Mouse (Mus musculus) heart, adult 2 months (tissue): ENCODE measurements around the gene Folr2. TPM values are rescaled to one million over a fixed set of nuclear protein-coding genes. Genes with fewer than 3 reads are reported as not detected.

ENCODE experiments used
- DNase-seq, 2 experiments: peaks; one replicate each; pipeline ENCODE4 v3.0.0; 2021
- H3K27ac ChIP-seq: fragments of 200-600 bp; 2 replicates; pipeline ENCODE4 v1.8.1; 2022
- H3K27me3 ChIP-seq: fragments of 200-500 bp; 2 replicates; pipeline ENCODE4 v1.6.1; 2012; ENCODE audit warnings: mild to moderate bottlenecking, low read length, inconsistent platforms, mixed read lengths; ENCODE audit not compliant: control insufficient read depth, insufficient read depth
- H3K36me3 ChIP-seq: fragments of 200-500 bp; 2 replicates; pipeline ENCODE4 v1.6.1; 2012; ENCODE audit warnings: low read length, inconsistent platforms; ENCODE audit not compliant: control insufficient read depth, insufficient read depth
- H3K4me1 ChIP-seq: fragments of 200-500 bp; 2 replicates; pipeline ENCODE4 v1.6.1; 2011; ENCODE audit warnings: low read length; ENCODE audit not compliant: control insufficient read depth, insufficient read depth
- H3K4me3 ChIP-seq: fragments of 200-600 bp; 2 replicates; pipeline ENCODE4 v1.8.1; 2022
- H3K79me2 ChIP-seq: fragments of 200-500 bp; replicated peaks from 2 replicates; pipeline ENCODE4 v1.6.1; 2012; ENCODE audit warnings: mild to moderate bottlenecking, inconsistent platforms, low read length, moderate library complexity, mixed read lengths; ENCODE audit not compliant: control insufficient read depth, insufficient read depth
- H3K9ac ChIP-seq: fragments of 200-500 bp; 2 replicates; pipeline ENCODE4 v1.6.1; 2012; ENCODE audit warnings: low read depth, mild to moderate bottlenecking, control low read depth, inconsistent platforms, low read length, mixed read lengths
- CTCF ChIP-seq: fragments of 200-600 bp; IDR thresholded peaks from 2 replicates; pipeline ENCODE4 v1.8.1; 2022; ENCODE audit warnings: antibody characterized with exemption, mild to moderate bottlenecking, moderate library complexity
- EP300 ChIP-seq: fragments of 200-500 bp; IDR thresholded peaks from 2 replicates; pipeline ENCODE4 v1.6.1; 2011; ENCODE audit warnings: low read depth, low read length, control low read depth; ENCODE audit not compliant: insufficient read depth
- POLR2A ChIP-seq: fragments of 200-500 bp; IDR thresholded peaks from 2 replicates; pipeline ENCODE4 v1.6.1; 2011; ENCODE audit warnings: mild to moderate bottlenecking, low read depth, low read length, control low read depth; ENCODE audit not compliant: insufficient read depth
- WGBS: fragments of 180-500 bp; shearing (Covaris S2); methylation state at CpG from one replicate; pipeline ENCODE4 v1.1.7; 2018; 5-methylcytosine and 5-hydroxymethylcytosine counted together
- intact Hi-C: fragments of 180-260 bp; cut with DNase I; formaldehyde crosslinking; loops from one replicate; pipeline ENCODE4 v1.15.1; 2025
- polyA plus RNA-seq: library from polyadenylated mRNA; depleted of rRNA; stranded (reverse); fragments of >200 nt; gene quantifications from 2 replicates; pipeline ENCODE4 v1.2.3, GENCODE M21; 2012
- total RNA-seq, 2 experiments: library from RNA; stranded (reverse); gene quantifications; 2 replicates each; pipeline ENCODE4 v1.2.3; 2021

Folr2 gene
- total and polyA plus RNA-seq, 3 experiments = 5.2 to 23.1 (median 6.0) TPM

DNA sequence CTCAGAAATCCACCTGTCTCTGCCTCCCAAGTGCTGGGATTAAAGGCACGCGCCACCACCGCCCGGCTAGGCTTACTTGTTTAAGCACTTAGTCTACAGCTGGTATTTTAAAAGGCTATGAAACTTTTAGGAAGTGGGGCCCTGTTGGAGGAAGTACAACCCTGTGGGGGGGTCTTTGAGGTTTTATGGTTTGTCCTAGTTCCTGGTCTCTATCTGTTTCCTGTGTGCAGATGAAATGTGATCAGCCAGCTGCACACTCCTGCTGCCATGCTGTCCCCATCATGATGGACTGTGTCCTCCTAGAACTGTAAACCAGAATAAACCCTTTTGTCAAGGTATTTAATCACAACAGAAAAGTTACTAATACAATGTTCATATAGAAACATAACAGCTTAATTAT is 27.2 kb upstream of the Folr2 start:
- 93% methylated on average over 4 of the region's 4 CpGs for WGBS
- TF ChIP-seq CTCF (no peak), POLR2A (no peak), EP300 (no peak)
- Histone ChIP-seq H3K4me1 (no peaks in the 10 kb centered on the region), H3K27me3 (no peaks in the 10 kb centered on the region), H3K36me3 (no peaks in the 10 kb centered on the region), H3K27ac (no peak overlapping the region), H3K79me2 (no peaks in the 10 kb centered on the region), H3K4me3 (no peak overlapping the region), H3K9ac (no peak overlapping the region)
- intact Hi-C loops = no loop called here
- DNase-seq = no peak

DNA sequence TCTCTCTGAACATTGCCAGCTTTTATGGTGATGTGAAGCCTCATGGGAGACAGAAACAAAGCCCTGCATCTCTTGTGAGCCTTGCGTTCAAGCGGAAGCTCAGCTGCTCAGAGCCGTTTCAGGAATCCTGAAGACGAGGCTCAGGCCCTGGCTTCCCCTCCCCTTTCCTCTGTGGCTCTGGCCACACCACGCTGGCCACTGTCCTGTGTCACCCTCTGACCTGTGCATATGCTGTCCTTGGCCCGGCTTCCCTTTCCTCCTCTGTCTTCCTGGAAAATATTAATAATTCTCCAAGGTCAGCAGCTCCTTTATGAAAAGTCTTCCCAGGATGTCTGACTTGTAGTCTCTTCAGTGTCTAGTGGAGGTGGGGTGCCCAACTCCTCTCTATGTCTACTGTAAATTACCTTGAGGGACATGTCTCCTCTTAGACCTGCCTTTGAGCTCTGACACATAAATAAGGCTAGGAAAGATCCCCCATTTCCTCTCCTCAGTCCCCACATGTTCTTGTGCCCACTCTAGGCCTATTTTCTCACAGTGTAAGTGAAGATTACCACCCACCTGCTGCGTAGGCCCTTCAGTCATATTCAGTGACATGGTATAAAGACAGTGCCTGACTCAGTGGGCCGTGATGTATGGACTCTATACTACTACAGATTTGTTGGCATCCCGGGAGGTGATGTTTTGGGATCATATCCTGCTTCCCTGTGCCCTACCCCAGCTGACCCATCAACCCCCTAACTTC is 25.6 kb upstream of the Folr2 start:
- no peaks in the 10 kb centered on the region for H3K79me2 ChIP-seq
- no peak overlapping the region for H3K9ac ChIP-seq
- no peaks in the 10 kb centered on the region for H3K27me3 ChIP-seq
- 49% methylated on average over 9 of the region's 9 CpGs for WGBS
- TF ChIP-seq EP300 (no peak), POLR2A (no peak), CTCF (no peak)
- no peak overlapping the region for H3K4me3 ChIP-seq
- no peak overlapping the region for H3K27ac ChIP-seq
- no peaks in the 10 kb centered on the region for H3K4me1 ChIP-seq
- intact Hi-C loops = no loop called here
- DNase-seq = no peak
- H3K36me3 ChIP-seq = no peaks in the 10 kb centered on the region

DNA sequence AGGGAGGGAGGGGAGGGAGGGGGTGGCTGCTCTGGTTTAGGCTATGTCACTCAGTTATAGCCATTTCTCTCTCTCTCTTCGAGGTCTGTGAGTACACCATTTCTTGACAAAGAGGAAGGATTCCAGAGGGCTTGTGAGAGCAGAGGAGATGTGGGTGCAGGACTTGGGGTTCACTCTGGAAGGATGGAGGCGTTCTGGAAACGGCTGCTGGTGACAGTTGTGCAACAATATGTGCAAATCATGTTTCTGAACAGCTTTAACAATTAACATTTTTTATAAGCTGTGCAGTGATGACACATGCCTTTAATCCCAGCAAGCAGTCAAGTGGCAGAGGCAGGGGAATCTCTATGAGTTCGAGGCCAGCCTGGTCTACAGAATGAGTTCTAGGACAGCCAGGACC is 23.9 kb upstream of the Folr2 start:
- Histone ChIP-seq H3K4me1 (no peaks in the 10 kb centered on the region), H3K36me3 (no peaks in the 10 kb centered on the region), H3K27me3 (no peaks in the 10 kb centered on the region), H3K27ac (no peak overlapping the region), H3K4me3 (no peak overlapping the region), H3K79me2 (no peaks in the 10 kb centered on the region), H3K9ac (no peak overlapping the region)
- no peak for TF ChIP-seq EP300
- TF ChIP-seq CTCF = no peak
- TF ChIP-seq POLR2A = no peak
- intact Hi-C loops = no loop called here
- 77% methylated on average over 4 of the region's 4 CpGs for WGBS
- DNase-seq = no peak

DNA sequence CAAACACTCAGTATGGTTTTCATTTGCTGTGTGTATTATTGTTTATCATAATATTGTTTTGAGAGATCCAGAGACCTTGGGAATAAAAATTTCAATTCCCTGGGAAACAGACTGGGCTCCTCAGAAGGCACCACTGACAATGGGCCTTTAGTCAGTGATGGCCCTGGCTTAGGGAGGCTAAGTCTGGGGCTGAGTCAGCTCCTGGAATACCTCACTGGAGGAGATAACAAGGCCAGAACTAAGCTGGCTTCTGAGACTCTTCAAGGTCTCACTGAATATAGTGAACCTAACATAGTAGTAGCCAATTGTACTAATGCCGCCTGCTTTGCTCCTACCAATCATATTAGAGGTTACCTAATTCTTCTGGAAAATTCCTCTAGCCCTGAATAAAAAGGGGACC is 19.0 kb upstream of the Folr2 start:
- intact Hi-C loops = no loop called here
- 100% methylated on average over 1 of the region's 1 CpGs for WGBS
- no peak for TF ChIP-seq CTCF
- no peak for TF ChIP-seq POLR2A
- TF ChIP-seq EP300 = no peak

DNA sequence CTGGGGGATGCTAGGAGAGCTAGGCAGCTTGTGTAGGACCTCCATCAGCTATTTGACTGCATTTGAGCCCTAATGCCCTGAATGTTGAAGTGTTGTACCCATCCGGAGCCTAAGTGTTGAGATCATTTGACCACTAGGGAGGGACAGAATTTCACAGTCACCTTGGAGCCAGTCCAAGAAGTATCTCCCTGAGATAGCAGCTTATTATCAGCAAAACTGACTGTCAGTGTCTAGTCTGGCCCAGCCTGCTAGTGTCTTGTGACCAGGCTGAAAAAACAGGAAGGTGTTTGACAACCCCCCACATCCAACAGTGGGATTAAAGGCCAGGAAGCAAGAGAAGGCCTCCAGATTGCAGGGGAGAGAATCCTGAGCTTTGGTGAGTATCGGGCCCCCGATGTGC is 14.3 kb upstream of the Folr2 start:
- Histone ChIP-seq H3K9ac (no peak overlapping the region), H3K27me3 (no peaks in the 10 kb centered on the region), H3K4me3 (no peak overlapping the region), H3K36me3 (no peaks in the 10 kb centered on the region), H3K79me2 (no peaks in the 10 kb centered on the region), H3K4me1 (peaks cover 5% of the 10 kb centered on the region), H3K27ac (no peak overlapping the region)
- TF ChIP-seq EP300 (no peak), POLR2A (no peak), CTCF (no peak)
- DNase-seq = no peak
- 25% methylated on average over 3 of the region's 3 CpGs for WGBS
- intact Hi-C loops = no loop called here

More for the DNA sequence above, 19.0 kb upstream of the Folr2 start:
- Histone ChIP-seq H3K79me2 (no peaks in the 10 kb centered on the region), H3K4me1 (peaks cover 3% of the 10 kb centered on the region; the same call in 1 of the 2 replicates), H3K27ac (no peak overlapping the region), H3K27me3 (no peaks in the 10 kb centered on the region), H3K4me3 (no peak overlapping the region), H3K36me3 (no peaks in the 10 kb centered on the region), H3K9ac (no peak overlapping the region)
- DNase-seq = no peak

DNA sequence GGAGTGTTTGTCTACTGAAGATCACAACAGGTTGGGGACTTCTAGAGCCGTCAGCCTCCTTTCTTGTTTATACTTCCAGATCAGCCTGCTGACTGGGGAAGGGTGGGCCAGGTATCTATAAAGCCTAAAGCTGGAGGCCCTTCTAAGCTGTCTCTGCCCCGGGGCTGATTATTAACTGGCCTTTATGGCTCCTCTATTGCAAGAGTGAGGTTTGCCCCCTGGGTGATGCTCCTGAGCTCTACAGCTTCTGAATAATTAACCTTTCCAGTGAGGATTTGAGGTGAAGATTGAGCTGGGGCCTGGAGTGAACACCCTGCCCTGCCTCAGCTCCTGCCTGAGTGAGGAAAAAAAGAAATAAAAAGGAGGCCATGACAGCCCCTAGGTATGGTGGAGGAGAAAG is 13.6 kb upstream of the Folr2 start, which contains the start of gene Folr1:
Folr1 (minus strand) TSS at position 160 of the 400 bp plus-strand sequence.
- Histone ChIP-seq H3K27ac (no peak within 1 kb of the TSS), H3K4me3 (no peak within 1 kb of the TSS), H3K27me3 (no peaks in the 10 kb centered on the region), H3K79me2 (no peaks in the 10 kb centered on the region), H3K4me1 (peaks cover 5% of the 10 kb centered on the region), H3K36me3 (no peaks in the 10 kb centered on the region), H3K9ac (no peak within 1 kb of the TSS)
- intact Hi-C loops = no loop called here
- TF ChIP-seq EP300 (no peak), CTCF (no peak), POLR2A (no peak)
- DNase-seq = no peak
- 97% methylated on average over 2 of the region's 2 CpGs for WGBS
